Mouse (Mus musculus): ENCODE results near the gene Prg2. TPM values are rescaled to one million over a fixed set of nuclear protein-coding genes. Genes with fewer than 3 reads are reported as not detected.

The Prg2 gene
- 1.3 and 1.7 TPM in 2 replicates for polyA plus RNA-seq (2015; fragmentation: Nextera tagmentation; extraction: Ambion mirVana)

DNA sequence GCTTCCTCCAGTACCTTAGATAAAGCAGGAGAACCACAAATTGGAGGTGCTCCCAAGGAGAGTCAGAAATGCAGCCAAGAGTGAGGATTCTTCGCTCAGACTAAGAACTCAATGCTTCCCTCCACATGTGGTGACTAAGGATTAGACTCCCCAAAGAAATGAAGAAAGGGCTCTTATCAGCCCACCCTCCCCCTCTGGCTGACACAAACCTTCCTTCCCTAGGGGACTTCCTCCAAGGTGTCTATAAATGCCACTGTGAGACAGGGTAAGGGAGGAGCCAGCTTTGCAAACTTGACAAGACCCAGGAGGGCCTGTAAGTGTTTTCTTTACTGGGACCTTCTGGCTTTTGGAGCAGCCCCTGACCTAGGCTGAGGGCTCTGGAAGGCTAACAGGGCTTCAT is at the start of gene Prg2:
TSS of gene Prg2 (plus strand) at position 274 of the 400 bp plus-strand sequence.

GRCm38 (mm10) chr2:84936474-84937429 is 43.5 kb upstream of the Prg2 start, which contains the start of gene Slc43a3:
Gene Slc43a3 (plus strand): TSS chr2:84936579.

DNA sequence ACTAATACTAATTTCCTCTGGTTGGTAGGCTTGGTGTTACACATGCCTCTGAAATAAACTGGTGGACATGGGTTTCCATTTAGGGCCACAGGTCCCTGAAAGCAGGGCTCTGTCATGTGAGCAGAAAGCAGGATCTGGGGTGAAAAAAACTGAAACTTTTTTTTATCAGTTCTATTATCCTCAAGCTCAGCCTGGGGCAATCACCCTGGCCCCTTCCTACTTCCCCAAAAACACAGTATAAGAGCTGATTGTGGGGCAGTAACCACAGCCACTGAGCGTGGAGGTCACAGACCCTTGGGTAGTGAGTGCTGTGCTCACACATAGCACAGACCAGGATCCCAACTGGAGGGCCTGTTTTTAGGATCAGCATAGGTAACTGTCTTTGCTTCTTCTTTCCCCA is 7.7 kb downstream of the Prg2 start, which contains the start of gene Prg3:
TSS of gene Prg3 (plus strand) at position 286 of the 400 bp plus-strand sequence.

Other genes starting within 250 kb of the Prg2 start
- gene Ypel4, start 246.4 kb upstream of the Prg2 start, polyA plus RNA-seq (2015; fragmentation: Nextera tagmentation; extraction: Ambion mirVana): 6.7 and 9.9 TPM in 2 replicates
- gene Gm19426, start 236.8 kb upstream of the Prg2 start, polyA plus RNA-seq (2015; fragmentation: Nextera tagmentation; extraction: Ambion mirVana): 4.4 and 6.0 TPM in 2 replicates
- 239 and 418 TPM in 2 replicates for gene Serping1, start 205.0 kb upstream of the Prg2 start, polyA plus RNA-seq (2015; fragmentation: Nextera tagmentation; extraction: Ambion mirVana)
- gene Ube2l6, start 181.6 kb upstream of the Prg2 start, polyA plus RNA-seq (2015; fragmentation: Nextera tagmentation; extraction: Ambion mirVana): 87.6 and 101 TPM in 2 replicates
- 0.95 TPM in 1 of 2 replicates, not detected in the other for gene Smtnl1, start 157.8 kb upstream of the Prg2 start, polyA plus RNA-seq (2015; fragmentation: Nextera tagmentation; extraction: Ambion mirVana)
- 55.4 and 80.7 TPM in 2 replicates for gene Timm10, start 153.5 kb upstream of the Prg2 start, polyA plus RNA-seq (2015; fragmentation: Nextera tagmentation; extraction: Ambion mirVana)
- gene Slc43a1, start 141.6 kb upstream of the Prg2 start, polyA plus RNA-seq (2015; fragmentation: Nextera tagmentation; extraction: Ambion mirVana): 9.4 and 10.7 TPM in 2 replicates
- 1.1 and 1.3 TPM in 2 replicates for gene Rtn4rl2, start 93.8 kb upstream of the Prg2 start, polyA plus RNA-seq (2015; fragmentation: Nextera tagmentation; extraction: Ambion mirVana)
- gene Slc43a3, start 43.9 kb upstream of the Prg2 start, polyA plus RNA-seq (2015; fragmentation: Nextera tagmentation; extraction: Ambion mirVana): 60.8 and 62.7 TPM in 2 replicates
- gene Prg3, start 7.8 kb downstream of the Prg2 start, polyA plus RNA-seq (2015; fragmentation: Nextera tagmentation; extraction: Ambion mirVana): not detected in 2 replicates
- gene Ssrp1, start 56.8 kb downstream of the Prg2 start, polyA plus RNA-seq (2015; fragmentation: Nextera tagmentation; extraction: Ambion mirVana): 81.0 and 119 TPM in 2 replicates
- 0.63 and 0.68 TPM in 2 replicates for gene P2rx3, start 57.0 kb downstream of the Prg2 start, polyA plus RNA-seq (2015; fragmentation: Nextera tagmentation; extraction: Ambion mirVana)
- 20.9 and 23.5 TPM in 2 replicates for gene Tnks1bp1, start 67.6 kb downstream of the Prg2 start, polyA plus RNA-seq (2015; fragmentation: Nextera tagmentation; extraction: Ambion mirVana)
- 15.5 and 30.7 TPM in 2 replicates for gene Aplnr, start 155.8 kb downstream of the Prg2 start, polyA plus RNA-seq (2015; fragmentation: Nextera tagmentation; extraction: Ambion mirVana)
- gene Lrrc55, start 216.7 kb downstream of the Prg2 start, polyA plus RNA-seq (2015; fragmentation: Nextera tagmentation; extraction: Ambion mirVana): 1.9 and 2.1 TPM in 2 replicates